Mouse (Mus musculus): ENCODE measurements around the gene Lepr.

The Lepr gene

GRCm38 (mm10) chr4:101717367-101718121 lies at the start of gene Lepr:
Lepr (plus strand) TSS chr4:101717404.
- DNase-seq (ENCODE audit: low read depth), result no peak

GRCm38 (mm10) chr4:101669161-101669560 lies 48.0 kb upstream of the Lepr start:
- no peak for DNase-seq (ENCODE audit: low read depth)

- DNase-seq (ENCODE audit: low read depth), result no peak
Measured at GRCm38 (mm10) chr4:101669811-101670210, 47.4 kb upstream of the Lepr start.

GRCm38 (mm10) chr4:101674790-101675189 lies 42.4 kb upstream of the Lepr start:
- DNase-seq (ENCODE audit: low read depth), result no peak

- no peak for DNase-seq (ENCODE audit: low read depth)
Measured at GRCm38 (mm10) chr4:101675726-101676125, 41.5 kb upstream of the Lepr start.

GRCm38 (mm10) chr4:101682620-101683019 lies 34.6 kb upstream of the Lepr start:
- DNase-seq (ENCODE audit: low read depth), result no peak

- DNase-seq (ENCODE audit: low read depth), result no peak
Measured at GRCm38 (mm10) chr4:101683086-101683485, 34.1 kb upstream of the Lepr start.

- DNase-seq (ENCODE audit: low read depth), result no peak
Measured at GRCm38 (mm10) chr4:101684821-101685220, 32.4 kb upstream of the Lepr start.

- DNase-seq (ENCODE audit: low read depth), result no peak
Measured at GRCm38 (mm10) chr4:101686227-101686810, 30.9 kb upstream of the Lepr start.

GRCm38 (mm10) chr4:101689241-101689640 lies 28.0 kb upstream of the Lepr start:
- no peak for DNase-seq (ENCODE audit: low read depth)

GRCm38 (mm10) chr4:101689645-101690044 lies 27.6 kb upstream of the Lepr start:
- DNase-seq (ENCODE audit: low read depth), result no peak

- no peak for DNase-seq (ENCODE audit: low read depth)
Measured at GRCm38 (mm10) chr4:101692892-101693291, 24.3 kb upstream of the Lepr start.

- no peak for DNase-seq (ENCODE audit: low read depth)
Measured at GRCm38 (mm10) chr4:101694529-101694928, 22.7 kb upstream of the Lepr start.

- no peak for DNase-seq (ENCODE audit: low read depth)
Measured at GRCm38 (mm10) chr4:101697236-101697635, 20.0 kb upstream of the Lepr start.

- DNase-seq (ENCODE audit: low read depth), result no peak
Measured at GRCm38 (mm10) chr4:101699423-101699822, 17.8 kb upstream of the Lepr start.

- DNase-seq (ENCODE audit: low read depth), result no peak
Measured at GRCm38 (mm10) chr4:101700892-101701640, 16.1 kb upstream of the Lepr start.

GRCm38 (mm10) chr4:101705325-101705724 lies 11.9 kb upstream of the Lepr start:
- DNase-seq (ENCODE audit: low read depth), result no peak

GRCm38 (mm10) chr4:101707234-101707633 lies 10.0 kb upstream of the Lepr start:
- DNase-seq (ENCODE audit: low read depth), result no peak

- DNase-seq (ENCODE audit: low read depth), result no peak
Measured at GRCm38 (mm10) chr4:101707953-101708352, 9.3 kb upstream of the Lepr start.

- DNase-seq (ENCODE audit: low read depth), result no peak
Measured at GRCm38 (mm10) chr4:101710361-101710760, 6.8 kb upstream of the Lepr start.

GRCm38 (mm10) chr4:101711100-101711499 lies 6.1 kb upstream of the Lepr start:
- DNase-seq (ENCODE audit: low read depth), result no peak

GRCm38 (mm10) chr4:101712563-101712962 lies 4.6 kb upstream of the Lepr start:
- DNase-seq (ENCODE audit: low read depth), result no peak

- DNase-seq (ENCODE audit: low read depth), result no peak
Measured at GRCm38 (mm10) chr4:101715302-101715701, 1.9 kb upstream of the Lepr start.

Data from c-Kit-positive CD71-negative TER-119-negative erythroid progenitor cells, embryonic 14.5 days (primary cell).